Mouse (Mus musculus): ENCODE data around the gene Sp100.
A peak's percentile ranks its signal among the peaks of the same experiment; 100 is the strongest.
"Not testable (repeated sequence)": the region's sequence is repeated elsewhere in the genome, so short reads cannot be mapped to it uniquely, and the experiment has no call there.

Sp100 gene

GRCm38 (mm10) chr1:85649881-85650280 lies at the start of gene Sp100:
TSS of gene Sp100 (plus strand) at chr1:85649988.
- not testable (repeated sequence) for DNase-seq (ENCODE audit: low spot score)

GRCm38 (mm10) chr1:85600078-85600477 lies 49.7 kb upstream of the Sp100 start, which contains the start of gene Sp140:
TSS of gene Sp140 (plus strand) at chr1:85600378.
- DNase-seq (ENCODE audit: low spot score): not testable (repeated sequence)

- not testable (repeated sequence) for DNase-seq (ENCODE audit: low spot score)
Measured at GRCm38 (mm10) chr1:85600794-85601193, 49.0 kb upstream of the Sp100 start.

GRCm38 (mm10) chr1:85604341-85604740 lies 45.4 kb upstream of the Sp100 start:
- DNase-seq (ENCODE audit: low spot score): not testable (repeated sequence)

- DNase-seq (ENCODE audit: low spot score): not testable (repeated sequence)
Measured at GRCm38 (mm10) chr1:85608361-85608760, 41.4 kb upstream of the Sp100 start.

GRCm38 (mm10) chr1:85610581-85610980 lies 39.2 kb upstream of the Sp100 start:
- DNase-seq (ENCODE audit: low spot score): not testable (repeated sequence)

GRCm38 (mm10) chr1:85615096-85615495 lies 34.7 kb upstream of the Sp100 start:
- DNase-seq (ENCODE audit: low spot score): not testable (repeated sequence)

- not testable (repeated sequence) for DNase-seq (ENCODE audit: low spot score)
Measured at GRCm38 (mm10) chr1:85615819-85616218, 34.0 kb upstream of the Sp100 start.

GRCm38 (mm10) chr1:85617161-85617560 lies 32.6 kb upstream of the Sp100 start:
- DNase-seq (ENCODE audit: low spot score): not testable (repeated sequence)

GRCm38 (mm10) chr1:85618689-85619088 lies 31.1 kb upstream of the Sp100 start:
- not testable (repeated sequence) for DNase-seq (ENCODE audit: low spot score)

- not testable (repeated sequence) for DNase-seq (ENCODE audit: low spot score)
Measured at GRCm38 (mm10) chr1:85636936-85637335, 12.9 kb upstream of the Sp100 start.

GRCm38 (mm10) chr1:85638144-85638543 lies 11.6 kb upstream of the Sp100 start:
- DNase-seq (ENCODE audit: low spot score): not testable (repeated sequence)

GRCm38 (mm10) chr1:85650524-85650923 lies 736 bp downstream of the Sp100 start:
- not testable (repeated sequence) for DNase-seq (ENCODE audit: low spot score)

- DNase-seq (ENCODE audit: low spot score): not testable (repeated sequence)
Measured at GRCm38 (mm10) chr1:85651770-85652275, 2.0 kb downstream of the Sp100 start.

- not testable (repeated sequence) for DNase-seq (ENCODE audit: low spot score)
Measured at GRCm38 (mm10) chr1:85657211-85657610, 7.4 kb downstream of the Sp100 start.

- DNase-seq (ENCODE audit: low spot score): no peak
Measured at GRCm38 (mm10) chr1:85664266-85664665, 14.5 kb downstream of the Sp100 start.

- peak; percentile 14 for DNase-seq (ENCODE audit: low spot score)
Measured at GRCm38 (mm10) chr1:85680226-85680625, 30.4 kb downstream of the Sp100 start.

- no peak for DNase-seq (ENCODE audit: low spot score)
Measured at GRCm38 (mm10) chr1:85686666-85687065, 36.9 kb downstream of the Sp100 start.

- DNase-seq (ENCODE audit: low spot score): peak; percentile 8
Measured at GRCm38 (mm10) chr1:85687346-85687745, 37.6 kb downstream of the Sp100 start.

- DNase-seq (ENCODE audit: low spot score): no peak
Measured at GRCm38 (mm10) chr1:85690544-85690943, 40.8 kb downstream of the Sp100 start.

GRCm38 (mm10) chr1:85692281-85692680 lies 42.5 kb downstream of the Sp100 start:
- no peak for DNase-seq (ENCODE audit: low spot score)

GRCm38 (mm10) chr1:85693280-85693679 lies 43.5 kb downstream of the Sp100 start:
- no peak for DNase-seq (ENCODE audit: low spot score)

- no peak for DNase-seq (ENCODE audit: low spot score)
Measured at GRCm38 (mm10) chr1:85695646-85696045, 45.9 kb downstream of the Sp100 start.

All from embryo, embryonic 10 days (tissue).